Mouse (Mus musculus): Measurements from ENCODE around the gene Ppm1n.

- TF ChIP-seq CTCF (IDR thresholded peaks at IDR 0.05; ENCODE audit: low read depth) (no peak), EP300 (IDR thresholded peaks at IDR 0.05; ENCODE audit: low read depth) (no peak)
These were observed 47.9 kb upstream of the Ppm1n start for GRCm38 (mm10) chr7:19327782-19328181.
